In genomic region chr3:68351461-68351860, GRCm38 (mm10) we compare ENCODE assay signal across 25 mouse cellular contexts.
"Had no signal": no experiment of that assay in that cellular context is flagged by ENCODE, and none has a peak within 500 bp of the region (broad histone marks: within the 10 kb centered on the region; RNA-seq: fewer than 3 reads in every experiment).

No protein-coding gene starts in this region.

- H3K9me3 ChIP-seq: heart, embryonic 10.5 days; intestine, embryonic 15.5 days; liver, embryonic 13.5 days; liver, embryonic 15.5 days had no signal

- ATAC-seq: forebrain, embryonic 16.5 days; hindbrain, embryonic 16.5 days; inflammation-experienced regulatory T-cells, adult 6 months; intestine, embryonic 15.5 days; intestine, postnatal 0 days had no signal

- H3K4me2 ChIP-seq: heart, embryonic 12.5 days; intestine, embryonic 15.5 days; limb, embryonic 12.5 days; liver, embryonic 11.5 days; liver, embryonic 13.5 days; liver, embryonic 15.5 days had no signal

- H3K4me3 ChIP-seq: gastrocnemius, adult 2 months; heart, embryonic 10.5 days; heart, embryonic 12.5 days; hindbrain, embryonic 10.5 days; intestine, embryonic 15.5 days; layer of hippocampus, adult 2 months; left cerebral cortex, adult 2 months; limb, embryonic 10.5 days; limb, embryonic 12.5 days; liver, embryonic 13.5 days; liver, embryonic 15.5 days had no signal

- H3K36me3 ChIP-seq: heart, embryonic 10.5 days; heart, embryonic 12.5 days; hindbrain, embryonic 10.5 days; intestine, embryonic 15.5 days; limb, embryonic 10.5 days; limb, embryonic 12.5 days; liver, embryonic 13.5 days; liver, embryonic 15.5 days had no signal

- H3K4me1 ChIP-seq: heart, embryonic 10.5 days; heart, embryonic 12.5 days; liver, embryonic 13.5 days; liver, embryonic 15.5 days had no signal

- DNase-seq: gastrocnemius, adult 2 months; gastrocnemius, postnatal 10 days; gastrocnemius, postnatal 25 days; heart, adult 18-20 months; heart, postnatal 10 days; heart, postnatal 4 days; kidney, adult 18-20 months; kidney, adult 8-10 months; kidney, postnatal 36 days; liver; liver, embryonic 13.5 days had no signal

- H3K27ac ChIP-seq: gastrocnemius, adult 2 months; heart, embryonic 10.5 days; hindbrain, embryonic 10.5 days; intestine, embryonic 15.5 days; layer of hippocampus, adult 2 months; left cerebral cortex, adult 2 months; limb, embryonic 10.5 days; limb, embryonic 12.5 days; liver, embryonic 13.5 days; liver, embryonic 15.5 days had no signal

- H3K9ac ChIP-seq: heart, embryonic 12.5 days; intestine, embryonic 15.5 days; limb, embryonic 12.5 days; liver, embryonic 13.5 days; liver, embryonic 15.5 days had no signal

- H3K27me3 ChIP-seq: heart, embryonic 12.5 days; intestine, embryonic 15.5 days; liver, embryonic 13.5 days; liver, embryonic 15.5 days had no signal
